Mouse (Mus musculus): ENCODE measurements around the gene 1700011L22Rik.
A peak's percentile ranks its signal among the peaks of the same experiment; 100 is the strongest.

The 1700011L22Rik gene

DNA sequence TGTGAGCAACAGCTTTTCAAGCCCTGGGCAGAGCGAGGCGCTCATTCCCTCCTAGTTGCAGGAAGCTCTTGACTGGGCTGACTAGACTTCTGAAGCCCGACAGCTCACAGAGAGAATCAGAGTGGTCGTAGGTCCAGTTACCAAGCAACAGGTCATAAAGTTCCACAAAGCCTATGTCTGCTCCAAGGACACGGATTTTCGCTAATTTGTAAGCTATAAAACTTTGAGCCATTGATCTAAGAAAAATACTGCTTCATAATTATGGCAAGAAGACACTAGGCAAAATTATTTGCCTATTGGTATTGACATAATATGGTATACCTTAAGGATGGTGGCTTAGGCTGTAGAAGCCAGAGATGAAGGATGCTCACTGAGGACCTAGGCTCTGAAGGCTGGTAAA lies at the start of gene 1700011L22Rik:
1700011L22Rik (minus strand) TSS at position 101 of the 400 bp plus-strand sequence.
- no peak for DNase-seq

DNA sequence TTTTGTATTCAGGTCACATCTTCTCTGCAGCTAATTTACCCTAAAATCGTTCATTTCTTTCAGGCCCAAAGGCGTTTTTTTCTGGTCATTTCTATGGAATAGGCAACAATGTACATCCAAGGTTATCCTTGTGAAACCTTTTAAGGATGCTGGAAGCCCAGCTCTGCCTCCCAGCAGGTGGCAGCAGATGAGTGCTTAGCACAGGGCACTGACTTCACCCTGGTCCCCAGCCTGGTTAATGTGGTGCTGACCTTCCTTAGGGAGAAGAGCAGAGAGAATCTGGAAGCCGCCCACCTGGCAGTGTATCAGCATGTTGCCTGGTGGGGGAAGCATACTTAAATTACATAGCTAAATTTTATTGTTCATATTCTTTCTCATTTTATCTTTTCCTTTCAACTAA lies 49.4 kb upstream of the 1700011L22Rik start:
- DNase-seq = peak; percentile 39 to 40

DNA sequence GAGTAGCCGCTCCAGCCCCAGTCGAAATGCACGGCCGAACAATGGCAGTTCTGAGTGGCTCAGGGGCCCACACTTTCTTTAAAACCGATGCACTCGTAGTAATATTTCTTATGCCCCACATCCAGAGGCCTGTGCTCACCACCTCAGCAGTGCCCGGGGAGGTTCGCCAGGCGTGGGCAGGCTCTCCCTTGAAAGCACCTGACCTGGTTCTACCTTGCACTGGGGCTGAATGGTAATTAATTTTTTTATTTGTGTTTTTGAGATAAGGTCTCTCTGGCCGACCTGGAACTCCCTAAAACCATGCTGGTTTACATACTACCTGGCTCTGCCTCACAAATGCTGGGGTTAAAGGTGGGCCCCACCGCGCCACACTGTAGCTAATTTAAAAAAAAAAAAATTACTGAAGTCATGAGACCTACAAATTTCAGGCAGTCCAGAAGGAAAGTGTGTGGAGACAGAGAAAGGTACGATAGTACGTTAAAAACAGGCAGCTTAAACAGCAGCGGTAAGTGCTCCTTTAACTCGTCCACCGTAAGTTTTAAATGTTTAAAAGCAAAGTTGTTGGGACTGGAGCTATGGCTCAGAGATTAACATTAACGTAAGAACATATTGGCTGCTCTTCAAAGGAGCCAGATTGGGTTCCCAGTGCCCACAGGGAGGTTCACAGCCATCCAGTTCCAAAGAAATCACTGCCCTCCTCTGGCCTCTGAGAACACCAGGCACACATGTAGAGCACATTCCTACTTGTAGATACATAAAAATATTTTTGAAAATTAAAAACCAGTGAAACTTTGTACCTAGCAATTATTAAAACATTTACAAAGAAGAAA lies 47.1 kb upstream of the 1700011L22Rik start:
- no peak for DNase-seq

DNA sequence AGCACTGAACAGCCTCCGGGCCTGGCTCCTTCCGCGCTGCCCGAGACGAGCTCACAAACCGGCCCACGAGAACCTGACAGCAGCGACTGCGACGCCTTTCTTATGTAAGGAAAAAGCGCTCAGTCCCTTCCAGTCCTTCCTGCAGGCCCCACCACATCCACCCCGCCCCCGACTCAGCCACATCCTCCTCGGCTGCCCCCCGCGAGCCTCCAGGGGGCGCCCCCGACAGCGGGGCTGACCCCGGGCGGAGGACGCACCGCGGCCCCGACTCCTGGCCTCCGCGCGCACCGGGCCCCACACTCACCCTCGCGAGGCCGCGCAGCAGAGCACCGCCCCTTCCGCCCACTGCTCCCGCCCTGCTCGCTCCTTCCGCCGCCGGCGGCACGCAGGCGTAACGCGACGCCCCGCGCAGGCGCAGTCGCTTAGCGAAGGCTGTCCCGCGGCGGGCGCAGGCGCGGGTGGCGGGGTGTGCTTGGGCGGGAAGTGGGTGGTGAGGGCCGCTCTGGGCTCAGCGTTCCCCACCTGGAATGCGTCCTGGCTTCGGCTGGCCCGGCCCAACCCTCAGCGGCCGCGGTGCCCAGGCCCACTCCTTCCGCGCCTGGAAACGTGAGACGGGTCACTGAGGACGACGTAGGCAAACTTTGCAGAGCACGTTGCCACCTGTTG lies 46.4 kb upstream of the 1700011L22Rik start, which contains the start of gene Mmaa:
Mmaa (minus strand) TSS at position 328 of the 666 bp plus-strand sequence.
- peak; percentile 98 to 100 for DNase-seq

DNA sequence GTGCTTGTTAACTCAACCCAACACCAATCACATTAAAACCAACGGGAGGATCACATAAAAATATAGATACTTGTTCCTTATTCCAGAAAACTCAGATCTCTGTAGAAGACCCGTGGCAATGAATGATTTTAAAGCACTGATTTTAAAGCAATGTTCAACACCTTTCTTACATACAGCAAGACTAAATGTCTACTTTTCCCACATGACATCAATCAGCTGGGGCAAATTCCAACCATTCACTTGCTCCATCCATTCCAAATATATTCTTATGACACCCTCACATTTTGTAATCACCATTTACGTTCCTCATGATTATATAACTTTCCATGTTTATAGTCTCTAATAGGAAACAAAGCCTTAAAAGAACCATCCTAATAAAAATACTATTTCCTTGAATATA lies 45.5 kb upstream of the 1700011L22Rik start:
- no peak for DNase-seq

DNA sequence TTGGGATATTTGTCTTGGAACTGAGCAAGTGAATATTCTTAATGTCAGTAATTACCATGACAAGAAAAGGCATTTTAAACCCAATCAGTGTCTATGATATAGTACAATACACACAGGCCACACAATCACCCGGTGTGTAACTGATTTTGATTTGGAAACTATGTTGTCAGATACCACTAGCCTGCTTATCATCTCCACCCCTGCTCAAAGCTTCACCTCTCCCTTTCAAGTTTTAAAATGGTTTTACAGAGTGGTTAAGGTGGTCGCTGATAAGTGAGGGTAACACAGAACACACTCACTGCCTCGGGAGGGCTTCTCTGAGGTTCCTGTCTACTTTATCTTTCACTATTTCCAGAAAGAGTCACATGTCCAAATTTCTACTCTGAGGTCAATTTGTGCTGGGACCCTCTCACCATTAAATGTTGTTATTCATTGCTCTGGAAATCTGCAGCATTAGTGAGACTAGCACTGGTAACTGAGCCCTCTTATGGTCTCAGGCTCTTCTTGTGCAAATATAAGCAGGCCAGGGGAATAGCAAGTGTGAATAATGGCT lies 44.4 kb upstream of the 1700011L22Rik start:
- DNase-seq = no peak

DNA sequence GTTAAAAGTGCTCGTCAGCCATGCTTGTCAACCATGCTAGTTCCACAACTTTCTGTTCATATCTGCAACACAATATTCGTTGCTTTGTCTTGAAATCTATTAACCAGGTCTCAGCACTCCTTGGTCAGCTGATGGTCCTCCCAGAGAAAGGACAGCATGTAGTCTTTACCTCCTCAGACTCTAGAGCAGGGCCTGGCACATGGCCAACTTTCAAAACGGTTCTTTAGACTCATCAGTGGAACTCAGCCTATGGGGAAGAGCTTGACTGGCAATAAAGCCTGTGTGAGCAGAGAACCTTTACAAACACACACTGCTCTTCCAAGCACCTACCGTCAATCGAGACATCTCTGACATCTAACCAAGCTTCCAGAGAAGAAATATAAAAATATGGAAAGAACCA lies 41.2 kb upstream of the 1700011L22Rik start:
- DNase-seq = no peak

DNA sequence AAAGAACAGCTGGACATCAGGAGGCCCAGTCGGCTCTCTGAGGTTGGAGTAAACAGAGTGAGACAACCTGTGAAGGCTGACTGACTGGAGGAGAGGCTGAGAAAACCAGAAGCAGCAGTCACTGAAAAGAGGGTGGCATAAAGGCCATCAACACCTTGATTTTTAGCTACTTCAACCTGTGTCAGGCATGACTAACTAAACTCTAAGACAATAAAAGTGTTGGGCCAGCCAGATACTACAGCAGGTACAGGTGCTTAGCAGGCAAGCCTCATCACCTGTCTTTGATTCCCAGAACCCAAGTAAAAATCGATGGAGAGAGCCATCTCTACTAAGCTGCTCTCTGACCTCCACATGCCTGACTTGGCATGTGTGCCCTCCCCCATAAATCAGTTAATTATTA lies 40.3 kb upstream of the 1700011L22Rik start:
- no peak for DNase-seq

DNA sequence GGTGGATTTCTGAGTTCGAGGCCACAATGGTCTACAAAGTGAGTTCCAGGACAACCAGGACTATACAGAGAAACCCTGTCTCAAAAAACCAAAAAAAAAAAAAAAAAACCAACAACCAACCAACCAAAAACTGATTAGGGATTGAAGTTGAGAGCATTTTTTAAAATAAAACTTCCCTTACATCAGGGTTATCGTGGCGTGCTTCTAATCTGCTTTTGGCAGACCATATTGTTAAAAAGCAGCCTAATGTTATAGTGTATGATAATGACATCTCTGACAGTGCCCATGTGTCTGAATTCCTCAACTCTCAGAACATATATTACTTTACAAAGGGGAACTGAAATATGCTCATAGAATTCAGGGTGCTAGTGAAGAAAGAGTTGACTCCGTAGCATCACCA lies 39.9 kb upstream of the 1700011L22Rik start:
- DNase-seq = no peak

DNA sequence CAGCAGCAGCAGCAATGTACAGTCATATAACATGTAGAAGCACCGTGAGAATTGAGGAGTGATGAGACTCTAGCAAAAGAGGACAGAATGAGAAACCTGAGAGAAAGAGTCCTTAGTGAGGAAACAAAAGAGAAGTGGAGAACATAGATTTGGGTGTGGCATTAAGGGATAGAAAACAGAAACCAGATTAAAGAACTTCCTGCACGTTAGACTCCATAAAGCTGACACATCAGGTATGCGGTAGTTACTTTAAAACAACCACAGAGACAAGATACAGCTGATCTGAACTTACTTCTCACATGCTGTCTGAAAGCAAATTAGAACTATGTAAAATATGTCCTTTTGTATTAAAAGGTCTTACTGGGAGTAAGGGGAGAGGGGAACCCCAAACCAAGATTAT lies 38.1 kb upstream of the 1700011L22Rik start:
- no peak for DNase-seq

DNA sequence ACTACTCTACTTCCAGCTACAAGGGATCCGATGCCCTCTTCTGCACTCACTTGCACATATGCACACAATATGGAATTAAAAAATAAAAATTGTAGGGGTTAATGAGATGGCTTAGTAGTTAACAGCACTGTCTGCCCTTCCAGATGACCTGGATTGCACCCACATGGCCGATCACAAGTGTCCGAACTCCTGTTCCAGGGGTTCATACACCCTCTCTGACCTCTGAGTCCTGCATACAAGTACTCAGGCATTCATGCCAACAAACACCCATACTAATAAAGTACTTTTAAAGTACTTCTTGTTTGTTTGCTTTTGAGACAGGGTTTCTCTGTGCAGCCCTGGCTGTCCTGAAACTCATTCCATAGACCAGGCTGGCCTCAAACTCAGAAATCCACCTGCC lies 36.3 kb upstream of the 1700011L22Rik start:
- no peak for DNase-seq

DNA sequence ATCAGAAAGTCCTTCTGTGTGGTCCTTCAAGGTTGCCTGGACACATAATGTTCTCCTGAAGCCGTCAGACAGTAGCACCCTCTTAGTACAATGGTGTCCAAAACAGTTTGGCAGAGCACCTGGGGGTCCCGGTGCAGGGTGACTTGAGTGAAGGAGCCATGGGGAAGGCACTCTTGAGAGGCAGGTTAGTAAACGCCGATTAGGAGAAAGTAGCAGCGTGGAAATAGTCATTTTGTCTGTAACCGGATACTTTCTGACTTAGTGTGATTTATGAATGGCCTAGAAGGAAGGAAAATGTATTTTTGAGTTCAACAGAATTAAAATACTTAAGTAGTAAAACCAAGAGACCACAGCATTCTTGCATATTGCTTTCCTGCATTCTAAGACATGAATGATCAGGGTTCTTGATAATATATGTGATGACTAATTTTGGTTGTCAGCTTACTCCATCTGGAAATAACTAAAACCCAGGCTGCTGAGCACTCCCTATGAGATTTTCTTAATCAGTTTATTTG lies 33.1 kb upstream of the 1700011L22Rik start:
- DNase-seq = no peak

DNA sequence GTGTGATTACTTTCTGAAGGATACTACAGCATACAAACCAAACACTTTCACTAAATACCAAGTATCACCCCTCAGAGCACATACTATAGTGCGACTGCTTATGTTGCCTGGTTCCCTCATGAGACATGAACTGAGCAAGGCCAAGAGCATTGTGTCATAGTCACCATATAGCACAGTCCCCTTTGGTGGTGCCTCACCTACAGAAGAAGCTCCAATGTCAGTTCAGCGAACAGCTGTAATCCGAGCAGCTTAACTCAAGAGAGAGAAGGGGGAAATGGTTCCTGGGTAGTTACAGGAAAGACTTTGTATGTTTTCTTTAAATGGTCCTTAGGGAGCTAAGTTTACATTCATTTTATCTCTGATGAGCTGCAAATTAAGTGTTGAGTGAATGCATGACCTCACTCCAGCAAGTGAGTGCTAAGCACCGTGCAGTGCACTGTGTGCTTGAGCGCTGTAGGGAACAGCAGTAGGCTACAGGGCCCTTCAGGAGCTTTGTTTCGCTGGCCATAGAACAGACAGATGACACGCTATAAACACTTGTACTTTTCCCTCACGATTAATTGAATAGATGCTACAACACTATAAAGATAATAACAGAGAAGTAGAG lies 29.0 kb upstream of the 1700011L22Rik start:
- no peak for DNase-seq

DNA sequence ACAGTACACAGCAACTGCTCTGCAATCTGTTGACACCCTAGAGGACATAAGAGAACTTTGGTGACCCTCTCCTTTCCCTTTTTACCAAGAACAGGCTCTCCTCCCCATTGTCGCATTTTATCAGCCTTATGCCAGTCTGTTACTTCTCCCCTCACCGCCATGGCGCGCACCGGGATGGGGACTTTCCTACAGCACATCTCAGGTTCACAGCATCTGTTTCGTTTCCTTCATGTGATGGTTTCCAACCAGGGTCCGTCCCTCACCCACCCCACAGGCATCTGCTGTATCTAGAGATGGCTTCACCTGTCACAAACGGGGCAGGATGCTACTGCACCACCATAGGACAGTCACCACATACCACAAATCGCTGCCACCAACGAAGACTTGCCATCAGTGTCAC lies 26.6 kb upstream of the 1700011L22Rik start:
- no peak for DNase-seq

DNA sequence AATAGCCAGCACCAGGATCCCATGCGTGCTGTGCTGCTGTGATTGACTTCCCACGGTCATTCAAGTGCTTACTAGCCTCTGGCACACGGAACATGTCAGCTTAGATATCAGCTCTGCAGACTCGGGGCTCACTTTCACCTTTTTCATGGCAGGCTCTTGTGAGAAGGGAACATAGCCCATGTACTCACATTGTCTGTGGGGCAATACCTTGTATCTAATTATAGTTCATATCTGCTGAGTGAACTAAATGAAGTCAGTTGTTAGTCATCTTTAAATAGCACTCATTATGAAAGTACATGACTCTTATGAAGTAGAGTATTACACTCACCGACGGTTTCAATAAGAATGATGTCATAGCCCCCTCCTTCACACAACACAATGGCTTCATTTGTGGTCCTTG lies 25.4 kb upstream of the 1700011L22Rik start:
- no peak for DNase-seq

DNA sequence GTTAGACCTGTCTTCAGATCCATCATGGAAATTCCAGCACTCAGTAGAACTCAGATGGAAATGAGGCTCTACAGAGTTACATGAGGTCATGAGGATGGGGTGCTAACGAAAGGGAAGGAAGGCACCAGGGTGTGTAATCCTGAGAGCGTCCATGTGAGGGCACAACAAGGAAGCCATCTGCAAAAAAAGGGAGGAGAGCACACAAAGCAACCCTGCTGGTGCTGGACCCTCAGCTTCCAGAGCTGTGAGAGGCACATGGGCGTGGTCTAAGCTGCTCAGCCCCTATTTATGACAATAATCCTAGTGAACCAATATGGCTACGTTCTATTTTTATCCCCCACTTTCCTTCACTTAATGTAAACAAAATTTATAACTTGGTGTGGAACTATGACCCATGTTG lies 24.3 kb upstream of the 1700011L22Rik start:
- no peak for DNase-seq

DNA sequence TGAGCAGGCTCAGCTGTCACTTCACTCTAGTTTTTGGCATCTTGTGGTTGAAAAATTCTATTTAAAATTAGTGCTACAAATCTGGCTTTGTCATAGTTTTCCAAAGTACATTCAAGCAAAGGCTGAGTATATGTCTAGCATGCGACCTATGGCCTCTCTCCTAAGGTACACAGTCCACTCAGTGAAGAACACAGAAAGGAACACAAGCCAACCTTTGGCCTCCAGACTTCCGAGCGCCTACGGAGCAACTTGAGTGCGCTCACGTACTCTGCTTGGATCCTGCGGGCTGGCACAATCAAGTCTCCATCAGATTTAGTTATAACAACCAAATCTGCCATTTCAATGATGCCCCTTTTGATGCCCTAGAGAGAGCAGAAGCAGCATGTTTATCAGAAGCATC lies 20.6 kb upstream of the 1700011L22Rik start:
- no peak for DNase-seq

DNA sequence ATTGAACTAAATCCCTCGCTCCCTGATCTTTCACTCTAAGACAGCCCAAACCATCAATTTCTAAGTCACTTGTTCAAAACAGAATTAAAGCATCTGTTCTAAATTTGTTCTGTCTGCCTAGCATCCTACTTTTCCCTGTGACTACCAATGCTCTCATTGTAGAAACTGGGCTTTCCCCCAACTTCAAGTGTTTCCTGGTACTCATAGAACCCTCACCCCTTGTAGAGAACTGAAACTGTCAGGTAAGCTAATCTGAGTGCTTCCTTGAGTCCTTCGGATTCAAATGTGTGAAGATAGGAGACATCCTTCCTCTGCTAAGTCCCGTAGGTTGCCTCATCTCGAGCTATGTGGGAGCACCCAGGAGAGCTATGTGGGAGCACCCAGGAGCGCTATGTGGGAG lies 13.6 kb upstream of the 1700011L22Rik start:
- DNase-seq = no peak

DNA sequence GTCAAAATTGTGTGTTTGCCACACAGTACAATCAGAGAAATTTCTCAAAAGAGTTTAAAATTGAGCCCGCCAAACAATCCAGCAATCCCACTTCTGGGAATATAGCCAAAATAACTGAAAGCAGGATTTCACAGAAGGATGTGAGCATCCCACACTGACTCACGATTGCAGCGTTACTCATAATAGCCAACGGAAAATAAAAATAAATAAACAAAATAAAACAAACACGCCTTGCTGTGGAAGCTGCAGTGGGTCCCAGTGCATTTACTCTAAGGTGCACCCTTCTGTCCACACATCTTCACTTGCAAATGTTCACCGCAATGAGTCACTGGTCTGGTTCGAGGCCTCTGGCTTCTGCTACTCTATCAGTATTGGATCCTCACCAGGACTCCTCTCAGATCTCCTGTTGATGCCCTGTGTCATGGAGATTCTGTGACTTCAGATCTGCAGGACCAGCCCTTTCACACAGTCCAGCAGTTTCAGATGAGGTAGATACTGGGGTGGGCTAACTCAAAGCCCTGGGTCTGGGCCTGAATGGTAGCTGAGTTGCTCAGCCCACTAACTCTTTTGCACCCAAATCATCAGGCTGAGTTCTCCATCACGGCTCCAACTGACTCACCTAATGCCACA lies 7.8 kb upstream of the 1700011L22Rik start:
- DNase-seq = no peak

DNA sequence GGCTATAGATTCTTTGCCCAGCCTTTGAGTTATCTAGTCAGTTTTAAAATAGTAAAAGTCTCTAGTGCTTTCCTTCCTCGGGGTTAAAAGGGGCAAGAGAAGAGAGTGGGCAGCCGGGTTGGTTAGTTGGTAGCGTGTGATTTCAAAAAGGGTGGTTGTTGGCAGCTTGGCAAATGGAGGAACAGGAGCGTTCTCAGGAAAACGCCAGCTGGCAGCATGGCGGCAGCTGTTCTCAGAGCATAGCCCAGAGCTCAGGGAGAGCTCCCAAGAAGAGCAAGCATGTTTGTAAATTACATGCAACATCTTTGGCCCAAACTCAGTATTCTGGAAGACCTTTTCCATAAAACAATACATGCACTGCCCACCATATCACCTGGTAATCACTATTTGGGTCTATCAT lies 5.4 kb upstream of the 1700011L22Rik start:
- DNase-seq = no peak

DNA sequence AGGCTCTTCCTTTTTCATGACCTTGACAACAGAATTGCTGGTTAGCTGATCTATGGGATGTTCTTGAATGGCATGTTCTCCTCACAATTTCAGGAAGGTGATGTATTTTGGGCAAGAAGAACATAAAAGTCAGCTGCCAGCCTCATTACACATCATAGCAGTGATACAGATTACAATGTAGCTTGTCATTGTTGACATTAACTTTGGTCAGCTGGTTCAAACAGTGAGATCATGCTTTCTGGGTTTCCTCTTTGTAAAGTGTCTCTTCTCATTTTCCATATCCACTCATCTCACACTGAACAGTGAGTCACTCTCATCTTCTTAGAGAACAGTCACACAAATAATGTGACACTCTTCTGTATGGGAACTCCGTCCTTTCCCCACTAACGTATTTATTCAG lies 4.9 kb downstream of the 1700011L22Rik start:
- DNase-seq = no peak

DNA sequence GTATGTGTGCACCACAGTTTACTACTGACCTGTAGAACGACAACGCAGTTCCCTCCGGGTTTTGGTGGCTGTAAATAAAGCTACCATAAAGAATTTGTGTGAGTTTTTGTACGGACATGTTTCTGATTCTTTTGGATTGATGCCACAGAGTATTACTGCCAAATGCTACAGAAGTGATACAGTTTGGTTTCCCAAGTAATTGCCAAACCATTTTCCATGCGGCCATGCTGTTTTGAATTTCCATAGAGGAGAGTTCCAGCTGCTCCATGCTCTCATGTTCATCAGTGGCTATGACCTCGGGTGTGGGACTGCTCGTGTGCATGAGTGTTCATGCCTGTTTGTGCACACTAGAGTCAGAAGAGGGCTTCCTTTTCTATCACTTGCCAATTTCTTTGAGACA lies 8.4 kb downstream of the 1700011L22Rik start:
- no peak for DNase-seq

DNA sequence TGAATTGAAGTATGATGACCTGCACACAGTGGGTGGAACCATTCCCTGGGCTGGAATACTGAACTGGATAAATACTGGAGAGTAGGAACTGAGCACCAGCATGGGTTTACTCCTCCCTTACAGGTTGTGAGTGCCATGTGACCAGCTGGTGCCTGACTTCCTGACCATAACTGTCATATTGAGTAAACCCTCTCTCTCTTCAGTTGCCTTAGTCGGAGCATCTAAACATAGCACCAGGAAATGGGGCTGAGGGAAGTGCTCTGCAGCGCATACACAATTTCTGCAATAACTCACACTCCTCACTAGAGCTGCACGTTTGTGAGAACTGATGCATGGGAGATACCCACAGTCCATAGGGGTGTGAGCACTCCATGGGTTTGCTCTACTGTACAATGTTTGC lies 9.1 kb downstream of the 1700011L22Rik start:
- DNase-seq = no peak

Measured in thymus, postnatal 36 days (tissue).